ENCODE assay signal across 9 mouse cellular contexts in the genomic region with DNA sequence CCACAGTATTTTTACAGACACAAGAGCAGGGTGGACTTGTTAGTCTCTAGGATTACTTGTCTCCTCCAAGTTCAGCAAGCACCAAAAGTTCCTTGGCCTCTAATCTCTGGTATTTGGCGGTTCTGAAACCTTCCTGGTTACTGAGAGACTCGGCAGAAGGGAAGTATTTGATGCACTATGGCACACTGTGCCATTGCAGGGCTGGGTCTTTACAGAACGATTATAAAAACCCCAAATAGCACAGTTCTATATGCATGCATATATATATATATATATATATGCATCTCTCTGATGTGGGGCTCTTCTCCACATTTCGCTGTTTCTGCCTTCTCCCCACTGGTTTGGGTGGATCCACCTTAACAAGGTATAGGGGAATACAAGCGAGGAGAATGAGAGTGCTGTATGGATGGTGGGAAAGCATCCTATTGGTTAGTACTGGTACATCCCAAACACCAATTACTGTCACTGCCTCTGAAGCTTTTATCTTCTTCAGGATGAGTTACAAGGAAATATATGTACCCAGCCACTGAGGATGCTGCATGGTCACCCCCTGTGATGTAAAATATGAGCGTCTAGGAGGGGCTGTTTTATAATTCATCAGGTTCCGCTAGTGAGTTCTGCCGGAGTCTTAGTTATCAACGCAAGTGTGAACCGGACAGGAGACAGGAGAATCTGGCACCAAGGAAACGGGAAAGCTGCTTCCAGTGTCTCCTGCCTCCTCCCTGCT.
DNase-seq lines count a peak whose midpoint lies in the region; ATAC-seq and TF ChIP-seq lines count a peak whose summit lies in the region.
"Had no signal": no experiment of that assay in that cellular context is flagged by ENCODE, and none has a peak within 500 bp of the region (broad histone marks: within the 10 kb centered on the region; RNA-seq: fewer than 3 reads in every experiment).

No protein-coding gene starts in this region.

- peaks cover 3% of the 10 kb centered on the region; the same call in 1 of the 2 replicates for H3K4me1 ChIP-seq in neural tube, embryonic 11.5 days (ENCODE audit: control insufficient read depth, insufficient read depth, low read length)
- H3K4me1 ChIP-seq in forebrain, embryonic 13.5 days = peaks cover 16% of the 10 kb centered on the region
- peaks cover 10% of the 10 kb centered on the region for H3K4me1 ChIP-seq in limb, embryonic 14.5 days (ENCODE audit: control insufficient read depth, insufficient read depth, low read length)

- WGBS in neural tube, embryonic 11.5 days = 61% methylated on average over 11 of the region's 11 CpGs
- 40% methylated on average over 11 of the region's 11 CpGs for WGBS in forebrain, embryonic 13.5 days
- 59% methylated on average over 11 of the region's 11 CpGs for WGBS in limb, embryonic 14.5 days

- H3K9ac ChIP-seq in neural tube, embryonic 11.5 days (ENCODE audit: low read length) = no peak overlapping the region
- peak overlapping the region; percentile 60 for H3K9ac ChIP-seq in forebrain, embryonic 13.5 days
- no peak overlapping the region for H3K9ac ChIP-seq in limb, embryonic 14.5 days (ENCODE audit: low read depth, low read length, severe bottlenecking)
- H3K9ac ChIP-seq: heart, embryonic 12.5 days had no signal

- ATAC-seq in neural tube, embryonic 11.5 days (ENCODE audit: insufficient read depth, low FRiP score, low TSS enrichment) = peak; percentile 61
- peak; percentile 89 for ATAC-seq in forebrain, embryonic 13.5 days
- ATAC-seq in limb, embryonic 14.5 days (ENCODE audit: low FRiP score, low read depth) = no peak

- H3K36me3 ChIP-seq in neural tube, embryonic 11.5 days (ENCODE audit: control insufficient read depth, insufficient read depth, low read length) = no peaks in the 10 kb centered on the region
- no peaks in the 10 kb centered on the region for H3K36me3 ChIP-seq in forebrain, embryonic 13.5 days (ENCODE audit: poor library complexity, severe bottlenecking)
- H3K36me3 ChIP-seq in limb, embryonic 14.5 days (ENCODE audit: control insufficient read depth, insufficient read depth, low read length) = no peaks in the 10 kb centered on the region
- H3K36me3 ChIP-seq: heart, embryonic 12.5 days had no signal

- peak overlapping the region; percentile 41 for H3K4me2 ChIP-seq in neural tube, embryonic 11.5 days (ENCODE audit: low read depth)
- peak overlapping the region; percentile 56 for H3K4me2 ChIP-seq in forebrain, embryonic 13.5 days
- peak overlapping the region; percentile 18; the same call in 1 of the 2 replicates for H3K4me2 ChIP-seq in limb, embryonic 14.5 days (replicated peaks; ENCODE audit: low read depth, low read length, severe bottlenecking)
- H3K4me2 ChIP-seq: heart, embryonic 12.5 days had no signal

- intact Hi-C loops in gastrocnemius, postnatal 14 days (cut with DNase I; ENCODE audit: low total_unique reads) = no loop called here

- H3K9me3 ChIP-seq in neural tube, embryonic 11.5 days (ENCODE audit: control insufficient read depth, low read length) = no peaks in the 10 kb centered on the region
- no peaks in the 10 kb centered on the region for H3K9me3 ChIP-seq in forebrain, embryonic 13.5 days (replicated peaks)
- no peaks in the 10 kb centered on the region for H3K9me3 ChIP-seq in limb, embryonic 14.5 days (ENCODE audit: control insufficient read depth, low read length)
- H3K9me3 ChIP-seq: heart, embryonic 12.5 days had no signal

- no peaks in the 10 kb centered on the region for H3K27me3 ChIP-seq in neural tube, embryonic 11.5 days (ENCODE audit: control insufficient read depth, insufficient read depth, low read length)
- no peaks in the 10 kb centered on the region for H3K27me3 ChIP-seq in forebrain, embryonic 13.5 days
- H3K27me3 ChIP-seq in limb, embryonic 14.5 days (ENCODE audit: control insufficient read depth, insufficient read depth, low read length) = no peaks in the 10 kb centered on the region
- H3K27me3 ChIP-seq: heart, embryonic 12.5 days had no signal

- H3K27ac ChIP-seq in neural tube, embryonic 11.5 days (ENCODE audit: low read depth, low read length) = no peak overlapping the region
- no peak overlapping the region for H3K27ac ChIP-seq in forebrain, embryonic 13.5 days
- H3K27ac ChIP-seq in limb, embryonic 14.5 days (replicated peaks; ENCODE audit: low read depth, low read length) = no peak overlapping the region

- 0 out of 2 replicates have a peak overlapping the region, but pooled peaks have one; percentile 22 for H3K4me3 ChIP-seq in neural tube, embryonic 11.5 days (ENCODE audit: low read depth, low read length)
- H3K4me3 ChIP-seq in forebrain, embryonic 13.5 days = peak overlapping the region; percentile 41
- peak overlapping the region; percentile 12; the same call in 1 of the 2 replicates for H3K4me3 ChIP-seq in limb, embryonic 14.5 days (replicated peaks; ENCODE audit: low read length)
- H3K4me3 ChIP-seq: heart, embryonic 12.5 days had no signal

- DNase-seq in neural tube, embryonic 11.5 days (ENCODE audit: low spot score) = no peak
- no peak for DNase-seq in neural tube, embryonic 10.5 days (ENCODE audit: extremely low spot score, low spot score)
- no peak for DNase-seq in limb, embryonic 14.5 days (ENCODE audit: low spot score)
- DNase-seq in right cerebral cortex, postnatal 4 days = peak; percentile 10
- no peak for DNase-seq in heart, adult 9 months (ENCODE audit: low spot score in 2 of 2)
- no peak for DNase-seq in gastrocnemius, postnatal 14 days
- no peak for DNase-seq in urinary bladder, postnatal 36 days (ENCODE audit: low spot score in 2 of 2)

- TF ChIP-seq POLR2A in limb, embryonic 14.5 days (IDR thresholded peaks at IDR 0.05; ENCODE audit: borderline replicate concordance, extremely low read depth, insufficient read depth, insufficient read length) = no peak
